Mouse (Mus musculus) intestine, postnatal 0 days (tissue): ENCODE measurements at regions not wholly inside any gene's neighbourhood (a gene's known extent, or its start where the extent isn't known, plus 50 kb on each side); places are given as distances from the start of the nearest gene placed in this dataset.
A peak's percentile ranks its signal among the peaks of the same experiment; 100 is the strongest.

Experiments used
- ATAC-seq: fragments of 200-750 bp; cut with Nextera tagmentation; 2 replicates; pipeline ENCODE4 v1.8.0; 2017; ENCODE audit warnings: mild to moderate bottlenecking, moderate TSS enrichment, moderate library complexity
- H3K27ac ChIP-seq: fragments of 300-500 bp; sonication (generic); 2 replicates; pipeline ENCODE4 v1.5.1; 2014; ENCODE audit warnings: mild to moderate bottlenecking, low read depth, low read length, moderate library complexity
- H3K27me3 ChIP-seq: fragments of 300-500 bp; sonication (generic); replicated peaks from 2 replicates; pipeline ENCODE4 v1.6.1; 2014; ENCODE audit warnings: low read length, mixed read lengths; ENCODE audit not compliant: control insufficient read depth, insufficient read depth
- H3K36me3 ChIP-seq: fragments of 300-500 bp; sonication (generic); 2 replicates; pipeline ENCODE4 v1.6.1; 2014; ENCODE audit warnings: mild to moderate bottlenecking, moderate library complexity; ENCODE audit not compliant: control insufficient read depth, insufficient read depth
- H3K4me1 ChIP-seq: fragments of 300-500 bp; sonication (generic); replicated peaks from 2 replicates; pipeline ENCODE4 v1.6.1; 2014; ENCODE audit warnings: antibody characterized with exemption, low read length, mixed read lengths; ENCODE audit not compliant: control insufficient read depth, insufficient read depth
- H3K4me2 ChIP-seq: fragments of 300-500 bp; sonication (generic); replicated peaks from 2 replicates; pipeline ENCODE4 v1.6.1; 2014; ENCODE audit warnings: low read depth, mild to moderate bottlenecking, moderate library complexity
- H3K4me3 ChIP-seq: fragments of 300-500 bp; sonication (generic); 2 replicates; pipeline ENCODE4 v1.5.1; 2014; ENCODE audit warnings: low read depth, low read length
- H3K9ac ChIP-seq: fragments of 300-500 bp; sonication (generic); 2 replicates; pipeline ENCODE4 v1.6.1; 2014; ENCODE audit warnings: mild to moderate bottlenecking, low read depth, low read length
- H3K9me3 ChIP-seq: fragments of 300-500 bp; sonication (generic); 2 replicates; pipeline ENCODE4 v1.6.1; 2016; ENCODE audit warnings: mixed run types; ENCODE audit not compliant: control insufficient read depth
- CTCF ChIP-seq: sonication (generic); IDR thresholded peaks from 2 replicates; pipeline ENCODE4 v1.5.1; 2016; ENCODE audit warnings: low read depth, mild to moderate bottlenecking, control low read depth, antibody characterized with exemption, moderate library complexity
- WGBS: fragments of 180-500 bp; shearing (Covaris S2); extraction: QIAGEN DNeasy Blood & Tissue Kit; methylation state at CpG from one replicate; pipeline ENCODE4 v1.1.7; 2014; 5-methylcytosine and 5-hydroxymethylcytosine counted together

DNA sequence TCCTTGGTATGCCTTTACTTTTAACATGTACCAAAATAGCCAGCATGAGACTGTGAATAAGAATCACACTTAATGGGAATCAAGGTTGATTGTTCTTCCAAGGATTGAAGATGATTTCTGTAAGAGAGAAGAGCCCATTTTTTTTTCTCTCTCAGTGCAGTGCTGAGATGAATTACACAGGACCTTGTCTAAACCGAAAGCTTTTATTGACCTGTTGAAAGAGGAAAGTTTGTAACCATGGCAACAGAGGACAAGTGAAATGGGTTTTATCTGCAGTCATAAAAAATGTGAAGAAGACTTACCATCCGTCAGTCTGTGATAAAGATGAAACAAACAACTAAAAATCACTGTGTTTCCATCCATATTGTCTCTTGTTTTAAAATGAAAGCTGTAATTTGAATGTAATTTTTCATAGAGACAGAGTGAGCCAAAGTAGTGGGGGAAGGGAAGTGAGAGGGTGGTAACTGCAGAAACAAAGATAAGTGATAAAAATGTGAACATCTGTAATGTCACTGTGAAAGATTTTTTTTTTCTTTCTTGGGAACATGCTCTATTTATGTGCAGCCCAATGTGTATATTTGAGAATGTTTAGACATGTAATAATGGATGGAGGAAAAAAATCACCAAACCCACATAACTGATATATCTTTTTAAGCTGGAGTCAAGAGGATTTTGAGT, 661.9 kb downstream of the Basp1 start:
- no peak for TF ChIP-seq CTCF
- H3K27me3 ChIP-seq = no peaks in the 10 kb centered on the region
- WGBS = 9% methylated on average over 2 of the region's 2 CpGs

DNA sequence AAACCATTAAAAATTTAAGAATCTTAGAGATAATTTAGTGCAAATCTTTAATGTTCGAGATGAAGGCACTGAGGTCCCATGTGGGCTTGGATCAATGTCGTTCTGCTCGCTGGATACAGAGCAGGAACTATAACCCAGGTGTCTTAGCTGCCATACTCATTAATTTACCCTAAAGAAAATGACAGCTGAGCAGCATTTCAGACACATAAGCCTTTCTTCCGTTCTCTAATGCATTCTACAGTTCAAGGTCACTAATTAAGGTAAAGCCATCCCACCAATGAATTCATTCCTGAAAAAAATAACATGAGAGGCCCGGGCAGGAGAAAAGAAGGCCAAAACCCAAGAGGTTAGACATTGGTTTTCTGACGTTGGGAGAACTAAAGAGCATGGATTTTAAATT, 670.3 kb downstream of the Basp1 start:
- Histone ChIP-seq H3K27me3 (no peaks in the 10 kb centered on the region), H3K9ac (no peak overlapping the region), H3K4me3 (no peak overlapping the region), H3K27ac (no peak overlapping the region), H3K4me1 (no peaks in the 10 kb centered on the region), H3K36me3 (no peaks in the 10 kb centered on the region), H3K4me2 (no peak overlapping the region), H3K9me3 (no peaks in the 10 kb centered on the region)
- 68% methylated on average over 6 of the region's 6 CpGs for WGBS
- ATAC-seq = no peak
- TF ChIP-seq CTCF = no peak

More for the DNA sequence above, 661.9 kb downstream of the Basp1 start:
- H3K27ac ChIP-seq = no peak overlapping the region
- no peak for ATAC-seq
- no peaks in the 10 kb centered on the region for H3K9me3 ChIP-seq
- H3K4me1 ChIP-seq = no peaks in the 10 kb centered on the region
- H3K36me3 ChIP-seq = no peaks in the 10 kb centered on the region
- no peak overlapping the region for H3K9ac ChIP-seq
- H3K4me2 ChIP-seq = no peak overlapping the region
- H3K4me3 ChIP-seq = no peak overlapping the region

DNA sequence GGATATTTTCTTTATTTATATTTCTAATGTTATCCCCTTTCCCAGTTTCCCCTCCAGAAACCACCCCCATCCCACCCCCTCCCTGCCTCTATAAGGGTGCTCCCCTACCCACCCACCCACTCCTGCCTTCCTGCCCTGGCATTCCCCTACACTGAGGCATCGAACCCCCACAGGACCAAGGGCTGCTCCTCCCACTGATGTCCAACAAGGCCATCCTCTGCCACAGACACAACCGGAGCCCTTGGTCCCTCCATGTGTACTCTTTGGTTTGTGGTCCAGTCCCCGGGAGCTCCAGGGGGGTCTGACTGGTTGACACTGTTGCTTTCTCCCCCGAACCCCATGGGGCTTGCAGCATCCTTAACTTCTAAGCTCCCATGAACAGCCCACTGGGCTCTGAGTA, 688.4 kb downstream of the Basp1 start:
- TF ChIP-seq CTCF = no peak
- no peak overlapping the region for H3K27ac ChIP-seq
- no peak overlapping the region for H3K4me3 ChIP-seq
- no peak overlapping the region for H3K4me2 ChIP-seq
- 87% methylated on average over 4 of the region's 4 CpGs for WGBS
- H3K27me3 ChIP-seq = no peaks in the 10 kb centered on the region
- H3K9me3 ChIP-seq = no peaks in the 10 kb centered on the region
- ATAC-seq = no peak
- H3K4me1 ChIP-seq = no peaks in the 10 kb centered on the region
- H3K36me3 ChIP-seq = no peaks in the 10 kb centered on the region
- no peak overlapping the region for H3K9ac ChIP-seq

GRCm38 (mm10) chr15:24724664-24725063, 688.9 kb downstream of the Basp1 start:
- Histone ChIP-seq H3K4me2 (no peak overlapping the region), H3K4me3 (no peak overlapping the region), H3K4me1 (no peaks in the 10 kb centered on the region), H3K9ac (no peak overlapping the region), H3K36me3 (no peaks in the 10 kb centered on the region), H3K27me3 (no peaks in the 10 kb centered on the region), H3K9me3 (no peaks in the 10 kb centered on the region), H3K27ac (no peak overlapping the region)
- 35% methylated on average over 4 of the region's 4 CpGs for WGBS
- ATAC-seq = no peak
- TF ChIP-seq CTCF = peak; percentile 55

- no peak overlapping the region for H3K27ac ChIP-seq
Measured at GRCm38 (mm10) chr15:24720346-24720745, 693.2 kb downstream of the Basp1 start.

DNA sequence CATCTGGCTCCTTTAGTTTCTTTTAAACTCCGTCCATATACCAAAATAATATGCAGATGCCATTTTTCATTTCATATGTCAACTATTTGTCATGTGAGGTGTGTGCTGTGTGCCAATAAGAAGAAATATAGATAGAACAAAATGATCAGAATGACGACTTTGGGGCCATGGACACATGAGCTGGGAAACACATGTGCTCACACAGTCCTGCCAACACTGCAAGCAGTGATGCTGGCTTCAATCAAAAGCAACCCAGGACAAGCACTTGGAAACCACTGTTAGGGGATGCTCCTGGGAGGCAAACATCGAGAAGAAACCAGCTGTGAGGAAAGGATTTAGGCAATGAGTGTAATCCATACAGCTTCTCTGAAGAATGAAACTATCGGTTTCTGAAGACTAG, 731.4 kb downstream of the Basp1 start:
- H3K27ac ChIP-seq = no peak overlapping the region
- H3K4me3 ChIP-seq = no peak overlapping the region
- H3K9ac ChIP-seq = no peak overlapping the region
- 69% methylated on average over 4 of the region's 4 CpGs for WGBS
- no peaks in the 10 kb centered on the region for H3K9me3 ChIP-seq
- H3K4me2 ChIP-seq = no peak overlapping the region
- no peaks in the 10 kb centered on the region for H3K36me3 ChIP-seq
- H3K27me3 ChIP-seq = no peaks in the 10 kb centered on the region
- TF ChIP-seq CTCF = no peak
- no peaks in the 10 kb centered on the region for H3K4me1 ChIP-seq
- ATAC-seq = no peak

More at GRCm38 (mm10) chr15:24720346-24720745, 693.2 kb downstream of the Basp1 start:
- Histone ChIP-seq H3K36me3 (no peaks in the 10 kb centered on the region), H3K9ac (no peak overlapping the region), H3K4me1 (no peaks in the 10 kb centered on the region), H3K4me2 (no peak overlapping the region), H3K27me3 (no peaks in the 10 kb centered on the region), H3K9me3 (no peaks in the 10 kb centered on the region), H3K4me3 (no peak overlapping the region)
- 49% methylated on average over 2 of the region's 2 CpGs for WGBS
- ATAC-seq = no peak
- TF ChIP-seq CTCF = no peak
